Mouse (Mus musculus): Measurements from ENCODE around the gene Dgkb.

- no peak for TF ChIP-seq CTCF (IDR thresholded peaks at IDR 0.05; ENCODE audit: extremely low read depth, insufficient read depth, insufficient read length, insufficient replicate concordance)
- TF ChIP-seq POLR2A (IDR thresholded peaks at IDR 0.05; ENCODE audit: low read depth, low read length), result no peak
Measured at GRCm38 (mm10) chr12:37817426-37817825, at the start of gene Dgkb.

Measured in spleen, adult 2 months (tissue).